Mouse (Mus musculus) intestine, embryonic 14.5 days (tissue): ENCODE data around the gene Cfl2. TPM values are rescaled to one million over a fixed set of nuclear protein-coding genes. Genes with fewer than 3 reads are reported as not detected.

Experiments
- ATAC-seq: fragments of 200-750 bp; cut with Nextera tagmentation; replicated peaks from 2 replicates; pipeline ENCODE4 v1.8.0; 2017; ENCODE audit warnings: low read depth, moderate number of reproducible peaks, moderate TSS enrichment, moderate library complexity; ENCODE audit not compliant: low FRiP score, low TSS enrichment
- DNase-seq: peaks from one replicate; pipeline ENCODE4 v3.0.0-alpha.2; 2018; ENCODE audit warnings: low spot score
- H3K27ac ChIP-seq: fragments of 300-500 bp; sonication (generic); 2 replicates; pipeline ENCODE4 v1.5.1; 2014; ENCODE audit warnings: low read depth, mild to moderate bottlenecking, control low read depth
- H3K27me3 ChIP-seq: fragments of 300-500 bp; sonication (generic); replicated peaks from 2 replicates; pipeline ENCODE4 v1.6.1; 2014; ENCODE audit warnings: low read length, control low read depth; ENCODE audit not compliant: control insufficient read depth, insufficient read depth
- H3K36me3 ChIP-seq: fragments of 300-500 bp; sonication (generic); 2 replicates; pipeline ENCODE4 v1.6.1; 2014; ENCODE audit warnings: low read length, control low read depth; ENCODE audit not compliant: control insufficient read depth, insufficient read depth
- H3K4me1 ChIP-seq: fragments of 300-500 bp; sonication (generic); replicated peaks from 2 replicates; pipeline ENCODE4 v1.6.1; 2014; ENCODE audit warnings: low read length, control low read depth, mixed read lengths; ENCODE audit not compliant: control insufficient read depth, insufficient read depth
- H3K4me2 ChIP-seq: fragments of 300-500 bp; sonication (generic); 2 replicates; pipeline ENCODE4 v1.6.1; 2014; ENCODE audit warnings: low read length
- H3K4me3 ChIP-seq: fragments of 300-500 bp; sonication (generic); 2 replicates; pipeline ENCODE4 v1.5.1; 2014; ENCODE audit warnings: low read depth, low read length, control low read depth, mixed read lengths
- H3K9ac ChIP-seq: fragments of 300-500 bp; sonication (generic); 2 replicates; pipeline ENCODE4 v1.6.1; 2014; ENCODE audit warnings: mild to moderate bottlenecking, low read length
- H3K9me3 ChIP-seq: fragments of 300-500 bp; sonication (generic); 2 replicates; pipeline ENCODE4 v1.6.1; 2016; ENCODE audit warnings: low read length, control low read depth; ENCODE audit not compliant: control insufficient read depth
- WGBS: fragments of 180-500 bp; shearing (Covaris S2); extraction: QIAGEN DNeasy Blood & Tissue Kit; methylation state at CpG from one replicate; pipeline ENCODE4 v1.1.7; 2014; 5-methylcytosine and 5-hydroxymethylcytosine counted together
- polyA plus RNA-seq: library from polyadenylated mRNA; unstranded; fragments of >200 nt; fragmentation: Nextera tagmentation; extraction: Ambion mirVana; gene quantifications from 2 replicates; pipeline ENCODE4 v1.2.1, GENCODE M21; 2014

Gene Cfl2
- polyA plus RNA-seq, 1 experiment from 2014 or later, result 205 TPM

- Histone ChIP-seq H3K9ac (no peak overlapping the region), H3K4me1 (peaks cover 3% of the 10 kb centered on the region; the same call in 1 of the 2 replicates), H3K36me3 (no peaks in the 10 kb centered on the region), H3K4me2 (no peak overlapping the region), H3K27me3 (no peaks in the 10 kb centered on the region), H3K4me3 (no peak overlapping the region), H3K9me3 (no peaks in the 10 kb centered on the region), H3K27ac (no peak overlapping the region; the same call in 1 of the 2 replicates)
- ATAC-seq (no peak), DNase-seq (peak; percentile 73)
- 34% methylated on average over 4 of the region's 4 CpGs for WGBS
Measured at GRCm38 (mm10) chr12:54822836-54823426, 39.7 kb downstream of the Cfl2 start.

GRCm38 (mm10) chr12:54820684-54821161, 42.0 kb downstream of the Cfl2 start:
- Histone ChIP-seq H3K4me3 (no peak overlapping the region), H3K9ac (no peak overlapping the region), H3K36me3 (no peaks in the 10 kb centered on the region), H3K27ac (no peak overlapping the region), H3K27me3 (no peaks in the 10 kb centered on the region), H3K4me2 (no peak overlapping the region), H3K4me1 (peaks cover 3% of the 10 kb centered on the region; the same call in 1 of the 2 replicates), H3K9me3 (no peaks in the 10 kb centered on the region)
- ATAC-seq, result no peak
- DNase-seq, result no peak
- 43% methylated on average over 2 of the region's 2 CpGs for WGBS

GRCm38 (mm10) chr12:54819181-54819935, 43.3 kb downstream of the Cfl2 start:
- Histone ChIP-seq H3K36me3 (no peaks in the 10 kb centered on the region), H3K27ac (no peak overlapping the region), H3K9ac (no peak overlapping the region), H3K9me3 (no peaks in the 10 kb centered on the region), H3K4me2 (no peak overlapping the region), H3K4me1 (peaks cover 3% of the 10 kb centered on the region; the same call in 1 of the 2 replicates), H3K27me3 (no peaks in the 10 kb centered on the region), H3K4me3 (no peak overlapping the region)
- no peak for ATAC-seq
- 55% methylated on average over 6 of the region's 6 CpGs for WGBS
- DNase-seq, result no peak

GRCm38 (mm10) chr12:54810142-54810541, 52.5 kb downstream of the Cfl2 start:
- no peak overlapping the region for H3K27ac ChIP-seq
- no peaks in the 10 kb centered on the region; the same call in 1 of the 2 replicates for H3K4me1 ChIP-seq
- H3K4me2 ChIP-seq, result no peak overlapping the region
- no peaks in the 10 kb centered on the region for H3K27me3 ChIP-seq
- no peak overlapping the region for H3K4me3 ChIP-seq
- 65% methylated on average over 2 of the region's 2 CpGs for WGBS
- ATAC-seq (no peak), DNase-seq (no peak)
- no peak overlapping the region for H3K9ac ChIP-seq
- H3K9me3 ChIP-seq, result no peaks in the 10 kb centered on the region
- no peaks in the 10 kb centered on the region for H3K36me3 ChIP-seq

Other genes starting within 250 kb of the Cfl2 start
- 216 and 224 TPM in 2 replicates for gene Sptssa, start 206.3 kb downstream of the Cfl2 start, polyA plus RNA-seq
- gene Eapp, start 167.0 kb downstream of the Cfl2 start, polyA plus RNA-seq, result 59.2 and 61.5 TPM in 2 replicates
- 178 and 189 TPM in 2 replicates for gene Snx6, start 67.2 kb downstream of the Cfl2 start, polyA plus RNA-seq
- gene Gm20403, start 123.7 kb upstream of the Cfl2 start, polyA plus RNA-seq, result not detected in 2 replicates
- gene Baz1a, start 151.5 kb upstream of the Cfl2 start, polyA plus RNA-seq, result 26.5 and 28.9 TPM in 2 replicates
- 29.0 and 33.1 TPM in 2 replicates for gene 2700097O09Rik, start 217.2 kb upstream of the Cfl2 start, polyA plus RNA-seq
- 150 and 163 TPM in 2 replicates for gene Srp54a, start 217.4 kb upstream of the Cfl2 start, polyA plus RNA-seq